Mouse (Mus musculus) kidney, adult 2 months (tissue): ENCODE measurements at regions not wholly inside any gene's neighbourhood (a gene's known extent, or its start where the extent isn't known, plus 50 kb on each side); places are given as distances from the start of the nearest gene placed in this dataset.

Experiments used
- CTCF ChIP-seq: fragments of 200-500 bp; conservative IDR thresholded peaks from 2 replicates; pipeline ENCODE4 v1.5.1; 2011; ENCODE audit warnings: low read depth, mild to moderate bottlenecking, control low read depth, low read length, moderate library complexity, mixed read lengths; ENCODE audit not compliant: insufficient read depth, insufficient read length
- POLR2A ChIP-seq: fragments of 200-500 bp; IDR thresholded peaks from one replicate; pipeline ENCODE4 v1.6.1; 2011; ENCODE audit warnings: low read depth, low read length, control low read depth

DNA sequence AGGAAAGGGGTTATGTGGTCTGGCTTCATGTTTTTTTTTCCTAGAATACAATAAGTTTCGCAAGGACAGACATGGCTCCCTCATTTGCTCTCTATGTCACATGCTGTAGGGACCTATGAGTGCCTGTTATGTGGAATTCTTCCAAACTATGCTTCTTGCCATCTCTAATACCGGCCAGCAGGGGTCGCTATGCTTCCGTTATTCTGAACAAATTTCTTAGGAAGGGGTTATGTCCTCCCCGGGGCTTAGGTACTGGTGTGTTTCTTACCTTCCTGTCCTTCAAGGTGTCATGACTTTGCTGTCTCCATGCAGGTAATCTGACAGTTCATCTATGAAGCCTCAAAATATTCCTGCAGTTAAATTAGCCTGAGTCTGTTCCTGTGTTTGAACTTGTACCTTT is 68.1 kb upstream of the Gm7361 start:
- no peak for TF ChIP-seq POLR2A
- no peak for TF ChIP-seq CTCF
